Mouse (Mus musculus) lung, postnatal 0 days (tissue): ENCODE results near the gene D130043K22Rik. TPM values are rescaled to one million over a fixed set of nuclear protein-coding genes. Genes with fewer than 3 reads are reported as not detected.
A peak's percentile ranks its signal among the peaks of the same experiment; 100 is the strongest.

Source experiments
- ATAC-seq: fragments of 200-750 bp; cut with Nextera tagmentation; 2 replicates; pipeline ENCODE4 v1.8.0; 2017; ENCODE audit warnings: moderate library complexity
- DNase-seq: peaks from one replicate; pipeline ENCODE4 v3.0.0-alpha.2; 2016; ENCODE audit warnings: low spot score
- H3K27ac ChIP-seq: fragments of 300-500 bp; sonication (generic); 2 replicates; pipeline ENCODE4 v1.5.1; 2014; ENCODE audit warnings: antibody characterized with exemption, mild to moderate bottlenecking, low read length, mixed read lengths
- H3K27me3 ChIP-seq: fragments of 300-500 bp; sonication (generic); replicated peaks from 2 replicates; pipeline ENCODE4 v1.6.1; 2014; ENCODE audit warnings: low read length, mixed read lengths; ENCODE audit not compliant: insufficient read depth
- H3K36me3 ChIP-seq: fragments of 300-500 bp; sonication (generic); 2 replicates; pipeline ENCODE4 v1.6.1; 2014; ENCODE audit warnings: low read length, mixed read lengths; ENCODE audit not compliant: insufficient read depth
- H3K4me1 ChIP-seq: fragments of 300-500 bp; sonication (generic); 2 replicates; pipeline ENCODE4 v1.6.1; 2014; ENCODE audit warnings: antibody characterized with exemption, low read depth, low read length, mixed read lengths; ENCODE audit not compliant: insufficient read depth
- H3K4me2 ChIP-seq: fragments of 300-500 bp; sonication (generic); replicated peaks from 2 replicates; pipeline ENCODE4 v1.6.1; 2014; ENCODE audit warnings: low read depth, mild to moderate bottlenecking, low read length, moderate library complexity, mixed read lengths
- H3K4me3 ChIP-seq: fragments of 300-500 bp; sonication (generic); 2 replicates; pipeline ENCODE4 v1.5.1; 2014; ENCODE audit warnings: low read depth, low read length
- H3K9ac ChIP-seq: fragments of 300-500 bp; sonication (generic); replicated peaks from 2 replicates; pipeline ENCODE4 v1.6.1; 2014; ENCODE audit warnings: low read depth, mild to moderate bottlenecking
- H3K9me3 ChIP-seq: fragments of 300-500 bp; sonication (generic); 2 replicates; pipeline ENCODE4 v1.6.1; 2016; ENCODE audit warnings: low read length, mixed read lengths
- CTCF ChIP-seq: IDR thresholded peaks from 2 replicates; pipeline ENCODE4 v1.5.1; 2016; ENCODE audit warnings: antibody characterized with exemption, mild to moderate bottlenecking
- EP300 ChIP-seq: IDR thresholded peaks from 2 replicates; pipeline ENCODE4 v1.6.1; 2016; ENCODE audit warnings: antibody characterized with exemption, mild to moderate bottlenecking, control low read depth
- WGBS: fragments of 180-500 bp; shearing (Covaris S2); extraction: QIAGEN DNeasy Blood & Tissue Kit; methylation state at CpG from one replicate; pipeline ENCODE4 v1.1.7; 2014; 5-methylcytosine and 5-hydroxymethylcytosine counted together
- polyA plus RNA-seq: library from polyadenylated mRNA; unstranded; fragments of >200 nt; fragmentation: Nextera tagmentation; extraction: Ambion mirVana; gene quantifications from 2 replicates; pipeline ENCODE4 v1.2.1, GENCODE M21; 2015

Gene D130043K22Rik
- polyA plus RNA-seq, 1 experiment from 2014 or later: 0.35 TPM

GRCm38 (mm10) chr13:24801308-24801921, 43.5 kb upstream of the D130043K22Rik start, which contains the start of gene BC005537:
Gene BC005537 (plus strand): TSS chr13:24801657.
- no peak for TF ChIP-seq EP300
- peak; percentile 54 for TF ChIP-seq CTCF
- DNase-seq: peak; percentile 77
- H3K27ac ChIP-seq: peak within 1 kb of the TSS; percentile 100
- peaks cover 5% of the 10 kb centered on the region; the same call in 1 of the 2 replicates for H3K4me1 ChIP-seq
- H3K9me3 ChIP-seq: no peaks in the 10 kb centered on the region
- no peaks in the 10 kb centered on the region for H3K36me3 ChIP-seq
- no peaks in the 10 kb centered on the region for H3K27me3 ChIP-seq
- H3K9ac ChIP-seq: peak within 1 kb of the TSS; percentile 98
- whole genome bisulfite sequencing: 3% methylated on average over 26 of the region's 74 CpGs
- H3K4me2 ChIP-seq: peak within 1 kb of the TSS; percentile 75
- peak within 1 kb of the TSS; percentile 99 for H3K4me3 ChIP-seq
- ATAC-seq: peak; percentile 62

- Histone ChIP-seq H3K4me2 (peak overlapping the region; percentile 75), H3K4me3 (peak overlapping the region; percentile 99), H3K27me3 (no peaks in the 10 kb centered on the region), H3K9ac (peak overlapping the region; percentile 98), H3K9me3 (no peaks in the 10 kb centered on the region), H3K4me1 (peaks cover 5% of the 10 kb centered on the region; the same call in 1 of the 2 replicates), H3K36me3 (no peaks in the 10 kb centered on the region), H3K27ac (peak overlapping the region; percentile 100)
- TF ChIP-seq EP300 (no peak), CTCF (no peak)
- 0% methylated on average over 26 of the region's 26 CpGs for WGBS
- peak; percentile 65 for DNase-seq
- ATAC-seq: no peak
These were observed 42.7 kb upstream of the D130043K22Rik start for GRCm38 (mm10) chr13:24802131-24802691.

- no peak for TF ChIP-seq CTCF
- DNase-seq (no peak), ATAC-seq (no peak)
- Histone ChIP-seq H3K27me3 (no peaks in the 10 kb centered on the region), H3K9ac (no peak overlapping the region), H3K4me1 (peaks cover 5% of the 10 kb centered on the region; the same call in 1 of the 2 replicates), H3K9me3 (no peaks in the 10 kb centered on the region), H3K4me2 (peak overlapping the region; percentile 75), H3K36me3 (no peaks in the 10 kb centered on the region), H3K4me3 (peak overlapping the region; percentile 99), H3K27ac (no peak overlapping the region)
- 1% methylated on average over 2 of the region's 2 CpGs for WGBS
These were observed 41.7 kb upstream of the D130043K22Rik start for GRCm38 (mm10) chr13:24803196-24803595.

- H3K27ac ChIP-seq: no peak overlapping the region
- H3K4me3 ChIP-seq: no peak overlapping the region
- peaks cover 8% of the 10 kb centered on the region; the same call in 1 of the 2 replicates for H3K36me3 ChIP-seq
- ATAC-seq (no peak), DNase-seq (no peak)
- TF ChIP-seq CTCF (no peak), EP300 (no peak)
- no peaks in the 10 kb centered on the region for H3K27me3 ChIP-seq
- no peak overlapping the region for H3K9ac ChIP-seq
- no peaks in the 10 kb centered on the region for H3K9me3 ChIP-seq
- H3K4me2 ChIP-seq: no peak overlapping the region
- H3K4me1 ChIP-seq: peaks cover 5% of the 10 kb centered on the region; the same call in 1 of the 2 replicates
These were observed 38.9 kb upstream of the D130043K22Rik start for GRCm38 (mm10) chr13:24806079-24806478.

GRCm38 (mm10) chr13:24812521-24812920, 32.4 kb upstream of the D130043K22Rik start:
- 91% methylated on average over 2 of the region's 2 CpGs for WGBS
- DNase-seq (no peak), ATAC-seq (no peak)
- no peak overlapping the region for H3K27ac ChIP-seq
- no peaks in the 10 kb centered on the region for H3K9me3 ChIP-seq
- H3K9ac ChIP-seq: no peak overlapping the region
- no peak overlapping the region for H3K4me2 ChIP-seq
- H3K4me3 ChIP-seq: no peak overlapping the region
- TF ChIP-seq EP300: no peak
- no peak for TF ChIP-seq CTCF
- H3K27me3 ChIP-seq: no peaks in the 10 kb centered on the region
- H3K4me1 ChIP-seq: no peaks in the 10 kb centered on the region
- peaks cover 25% of the 10 kb centered on the region for H3K36me3 ChIP-seq

- 75% methylated on average over 1 of the region's 1 CpGs for WGBS
- no peak for TF ChIP-seq EP300
- no peak for TF ChIP-seq CTCF
- no peaks in the 10 kb centered on the region for H3K4me1 ChIP-seq
- no peak overlapping the region for H3K4me3 ChIP-seq
- no peaks in the 10 kb centered on the region for H3K27me3 ChIP-seq
- no peak overlapping the region for H3K27ac ChIP-seq
- H3K9me3 ChIP-seq: no peaks in the 10 kb centered on the region
- H3K4me2 ChIP-seq: no peak overlapping the region
- peaks cover 24% of the 10 kb centered on the region for H3K36me3 ChIP-seq
- DNase-seq (no peak), ATAC-seq (no peak)
- no peak overlapping the region for H3K9ac ChIP-seq
These were observed 30.3 kb upstream of the D130043K22Rik start for GRCm38 (mm10) chr13:24814616-24815015.
